Mouse (Mus musculus): ENCODE measurements at regions not wholly inside any gene's neighbourhood (a gene's known extent, or its start where the extent isn't known, plus 50 kb on each side); places are given as distances from the start of the nearest gene placed in this dataset.

GRCm38 (mm10) chr3:57910020-57910419, 62.1 kb upstream of the Pfn2 start:
- ATAC-seq (ENCODE audit: insufficient read depth), result no peak
- Histone ChIP-seq H3K9ac (no peak overlapping the region), H3K9me3 (ENCODE audit: low read depth, low read length) (no peaks in the 10 kb centered on the region), H3K4me2 (no peak overlapping the region), H3K27me3 (ENCODE audit: insufficient read depth, low read length) (no peaks in the 10 kb centered on the region), H3K4me3 (ENCODE audit: low read depth, low read length) (no peak overlapping the region), H3K27ac (ENCODE audit: low read depth) (no peak overlapping the region), H3K4me1 (ENCODE audit: insufficient read depth) (no peaks in the 10 kb centered on the region), H3K36me3 (ENCODE audit: insufficient read depth) (no peaks in the 10 kb centered on the region)
- no peak for DNase-seq
- no peak for TF ChIP-seq CTCF (IDR thresholded peaks at IDR 0.05; ENCODE audit: low read depth)

- Histone ChIP-seq H3K27ac (ENCODE audit: low read depth) (no peak overlapping the region), H3K36me3 (ENCODE audit: insufficient read depth) (no peaks in the 10 kb centered on the region), H3K9me3 (ENCODE audit: low read depth, low read length) (no peaks in the 10 kb centered on the region), H3K4me2 (peak overlapping the region; percentile 41), H3K4me3 (ENCODE audit: low read depth, low read length) (no peak overlapping the region), H3K9ac (no peak overlapping the region), H3K4me1 (ENCODE audit: insufficient read depth) (no peaks in the 10 kb centered on the region), H3K27me3 (ENCODE audit: insufficient read depth, low read length) (no peaks in the 10 kb centered on the region)
- WGBS, result 27% methylated on average over 16 of the region's 16 CpGs
- TF ChIP-seq CTCF (IDR thresholded peaks at IDR 0.05; ENCODE audit: low read depth), result no peak
- DNase-seq, result peak; percentile 65
- 0 out of 2 replicates have a peak, but pooled peaks have one; percentile 44 for ATAC-seq (ENCODE audit: insufficient read depth)
Observed at GRCm38 (mm10) chr3:57911831-57912596, 64.1 kb upstream of the Pfn2 start.

- no peak overlapping the region for H3K4me3 ChIP-seq (ENCODE audit: low read depth, low read length)
- WGBS, result 62% methylated on average over 7 of the region's 7 CpGs
Observed at GRCm38 (mm10) chr3:57912650-57913343, 64.9 kb upstream of the Pfn2 start.

GRCm38 (mm10) chr3:57914687-57915086, 66.8 kb upstream of the Pfn2 start:
- Histone ChIP-seq H3K9me3 (ENCODE audit: low read depth, low read length) (no peaks in the 10 kb centered on the region), H3K4me1 (ENCODE audit: insufficient read depth) (no peaks in the 10 kb centered on the region), H3K27ac (ENCODE audit: low read depth) (no peak overlapping the region), H3K27me3 (ENCODE audit: insufficient read depth, low read length) (no peaks in the 10 kb centered on the region), H3K4me2 (no peak overlapping the region), H3K4me3 (ENCODE audit: low read depth, low read length) (no peak overlapping the region), H3K9ac (no peak overlapping the region), H3K36me3 (ENCODE audit: insufficient read depth) (no peaks in the 10 kb centered on the region)
- TF ChIP-seq CTCF (IDR thresholded peaks at IDR 0.05; ENCODE audit: low read depth), result no peak
- 87% methylated on average over 3 of the region's 3 CpGs for WGBS
- no peak for ATAC-seq (ENCODE audit: insufficient read depth)
- no peak for DNase-seq

More at GRCm38 (mm10) chr3:57912650-57913343, 64.9 kb upstream of the Pfn2 start:
- TF ChIP-seq CTCF (IDR thresholded peaks at IDR 0.05; ENCODE audit: low read depth), result peak; percentile 37
- no peak for ATAC-seq (ENCODE audit: insufficient read depth)
- no peaks in the 10 kb centered on the region for H3K9me3 ChIP-seq (ENCODE audit: low read depth, low read length)
- H3K4me1 ChIP-seq (ENCODE audit: insufficient read depth), result no peaks in the 10 kb centered on the region
- H3K27ac ChIP-seq (ENCODE audit: low read depth), result no peak overlapping the region
- no peak overlapping the region for H3K9ac ChIP-seq
- no peaks in the 10 kb centered on the region for H3K36me3 ChIP-seq (ENCODE audit: insufficient read depth)
- no peaks in the 10 kb centered on the region for H3K27me3 ChIP-seq (ENCODE audit: insufficient read depth, low read length)
- peak overlapping the region; percentile 41 for H3K4me2 ChIP-seq
- no peak for DNase-seq

GRCm38 (mm10) chr3:57918913-57919312, 71.0 kb upstream of the Pfn2 start:
- TF ChIP-seq CTCF (IDR thresholded peaks at IDR 0.05; ENCODE audit: low read depth), result no peak
- no peak overlapping the region for H3K9ac ChIP-seq
- H3K36me3 ChIP-seq (ENCODE audit: insufficient read depth), result no peaks in the 10 kb centered on the region
- 74% methylated on average over 2 of the region's 2 CpGs for WGBS
- no peak overlapping the region for H3K27ac ChIP-seq (ENCODE audit: low read depth)
- no peaks in the 10 kb centered on the region for H3K9me3 ChIP-seq (ENCODE audit: low read depth, low read length)
- no peak overlapping the region for H3K4me3 ChIP-seq (ENCODE audit: low read depth, low read length)
- no peak overlapping the region for H3K4me2 ChIP-seq
- H3K27me3 ChIP-seq (ENCODE audit: insufficient read depth, low read length), result no peaks in the 10 kb centered on the region
- no peak for DNase-seq
- ATAC-seq (ENCODE audit: insufficient read depth), result no peak
- H3K4me1 ChIP-seq (ENCODE audit: insufficient read depth), result no peaks in the 10 kb centered on the region

GRCm38 (mm10) chr3:57919390-57920089, 71.7 kb upstream of the Pfn2 start:
- no peak overlapping the region for H3K4me2 ChIP-seq
- no peaks in the 10 kb centered on the region for H3K27me3 ChIP-seq (ENCODE audit: insufficient read depth, low read length)
- DNase-seq (no peak), ATAC-seq (ENCODE audit: insufficient read depth) (no peak)
- H3K4me1 ChIP-seq (ENCODE audit: insufficient read depth), result no peaks in the 10 kb centered on the region
- no peak overlapping the region for H3K27ac ChIP-seq (ENCODE audit: low read depth)
- TF ChIP-seq CTCF (IDR thresholded peaks at IDR 0.05; ENCODE audit: low read depth), result no peak
- no peak overlapping the region for H3K9ac ChIP-seq
- 77% methylated on average over 5 of the region's 5 CpGs for WGBS
- no peaks in the 10 kb centered on the region for H3K36me3 ChIP-seq (ENCODE audit: insufficient read depth)
- no peaks in the 10 kb centered on the region for H3K9me3 ChIP-seq (ENCODE audit: low read depth, low read length)
- H3K4me3 ChIP-seq (ENCODE audit: low read depth, low read length), result no peak overlapping the region

GRCm38 (mm10) chr3:57920090-57920432, 72.2 kb upstream of the Pfn2 start:
- ATAC-seq (ENCODE audit: insufficient read depth), result no peak
- H3K9me3 ChIP-seq (ENCODE audit: low read depth, low read length), result no peaks in the 10 kb centered on the region
- no peak overlapping the region for H3K27ac ChIP-seq (ENCODE audit: low read depth)
- no peak overlapping the region for H3K9ac ChIP-seq
- no peak overlapping the region for H3K4me2 ChIP-seq
- no peak overlapping the region for H3K4me3 ChIP-seq (ENCODE audit: low read depth, low read length)
- H3K27me3 ChIP-seq (ENCODE audit: insufficient read depth, low read length), result no peaks in the 10 kb centered on the region
- no peaks in the 10 kb centered on the region for H3K36me3 ChIP-seq (ENCODE audit: insufficient read depth)
- peak; percentile 2 for DNase-seq
- no peak for TF ChIP-seq CTCF (IDR thresholded peaks at IDR 0.05; ENCODE audit: low read depth)
- no peaks in the 10 kb centered on the region for H3K4me1 ChIP-seq (ENCODE audit: insufficient read depth)
- 17% methylated on average over 1 of the region's 1 CpGs for WGBS

Measured in lung, embryonic 14.5 days (tissue).